Mouse (Mus musculus): ENCODE results near the gene Itgav. TPM values are rescaled to one million over a fixed set of nuclear protein-coding genes. Genes with fewer than 3 reads are reported as not detected.

Gene Itgav
- polyA plus RNA-seq, 1 experiment = 28.8 TPM

DNA sequence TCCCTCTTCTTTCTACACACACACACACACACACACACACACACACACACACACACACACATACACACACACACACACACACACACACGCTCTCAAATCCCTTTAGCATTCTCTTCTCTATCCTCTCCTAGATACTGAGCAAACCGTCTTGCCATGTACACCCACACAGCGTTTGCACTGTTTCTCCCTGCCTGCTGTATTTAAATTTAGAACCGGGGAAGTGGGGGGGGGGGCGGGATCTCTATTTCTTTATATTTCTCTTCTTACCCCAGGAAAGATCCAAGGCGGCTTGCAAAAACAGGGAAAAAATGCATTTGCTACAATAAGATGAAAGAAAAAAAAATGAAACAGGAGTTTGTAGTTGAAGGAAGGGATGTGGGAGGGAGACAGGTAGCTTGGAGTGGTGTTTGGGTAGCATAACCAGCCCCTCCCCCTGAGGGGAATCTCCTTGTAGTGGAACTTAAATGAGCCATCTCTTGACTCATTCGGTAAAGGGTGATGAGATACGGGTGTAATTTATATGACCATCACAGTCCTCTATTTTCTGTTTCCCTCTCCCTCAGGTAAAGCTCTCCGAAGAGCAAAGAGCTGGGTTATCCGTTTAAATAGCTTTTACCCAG lies 89.2 kb downstream of the Itgav start:
- DNase-seq (ENCODE audit: low read depth) = no peak

GRCm38 (mm10) chr2:83814009-83814408 lies 89.8 kb downstream of the Itgav start:
- DNase-seq (ENCODE audit: low read depth) = no peak

DNA sequence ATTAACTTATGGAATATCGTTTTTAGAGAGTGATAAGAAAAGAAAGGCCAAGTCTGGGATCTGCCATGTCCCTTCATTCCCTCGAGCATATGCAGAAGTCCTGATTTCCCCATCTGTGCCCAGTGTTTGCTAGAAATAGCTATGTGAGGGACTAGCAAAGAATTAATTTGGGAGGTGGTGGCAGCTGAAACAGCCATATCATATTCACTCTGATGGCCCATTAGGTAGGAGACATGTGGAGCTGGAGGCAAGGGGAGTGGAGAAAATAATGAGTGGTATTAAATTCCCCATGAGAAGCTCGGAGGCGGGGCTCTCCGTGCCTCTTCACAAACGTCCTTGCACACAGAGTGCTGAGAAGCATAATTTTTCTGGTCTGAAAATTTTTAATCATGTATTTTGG lies 92.0 kb downstream of the Itgav start:
- DNase-seq (ENCODE audit: low read depth) = no peak

DNA sequence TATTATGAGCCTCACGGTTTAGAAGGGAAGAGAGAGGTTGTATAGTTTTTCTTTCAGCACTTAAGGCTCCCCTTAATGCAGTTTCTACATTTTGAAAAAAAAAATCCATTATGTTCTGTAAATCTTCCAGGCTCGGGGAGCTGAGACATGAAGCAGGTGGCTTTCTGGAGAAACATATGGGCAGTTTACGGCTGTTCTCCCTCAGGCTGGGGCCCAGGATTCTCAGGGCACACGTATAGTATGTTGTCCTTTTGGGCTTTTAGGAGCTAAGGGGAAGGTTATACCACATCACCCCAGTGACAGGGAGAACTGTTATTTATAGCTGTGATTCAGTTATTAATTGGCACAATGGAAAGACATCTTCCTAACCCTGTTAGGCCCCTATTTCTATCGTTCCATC lies 101.0 kb downstream of the Itgav start:
- DNase-seq (ENCODE audit: low read depth) = no peak

GRCm38 (mm10) chr2:83828895-83829539 lies 104.8 kb downstream of the Itgav start:
- DNase-seq (ENCODE audit: low read depth) = no peak

DNA sequence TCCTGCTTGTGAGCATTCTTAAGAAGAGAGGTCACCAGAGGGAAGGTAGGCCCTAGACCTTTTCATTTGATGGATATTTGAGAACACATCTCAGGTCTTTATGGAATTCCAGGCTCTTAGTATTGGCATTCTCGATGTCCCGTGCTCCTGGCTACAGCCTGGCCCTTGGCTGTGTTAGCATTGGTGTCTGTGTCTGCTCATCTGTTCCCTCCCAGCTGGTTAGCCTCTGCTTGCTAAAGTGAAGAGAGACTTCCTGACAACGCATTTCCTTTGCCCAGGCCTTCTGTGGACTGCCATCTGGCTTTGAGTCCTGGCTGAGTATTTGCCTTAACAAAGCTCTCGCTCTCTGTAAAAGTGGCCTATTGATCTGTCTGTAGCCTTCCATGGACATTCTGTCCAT lies 108.7 kb downstream of the Itgav start:
- DNase-seq (ENCODE audit: low read depth) = no peak

DNA sequence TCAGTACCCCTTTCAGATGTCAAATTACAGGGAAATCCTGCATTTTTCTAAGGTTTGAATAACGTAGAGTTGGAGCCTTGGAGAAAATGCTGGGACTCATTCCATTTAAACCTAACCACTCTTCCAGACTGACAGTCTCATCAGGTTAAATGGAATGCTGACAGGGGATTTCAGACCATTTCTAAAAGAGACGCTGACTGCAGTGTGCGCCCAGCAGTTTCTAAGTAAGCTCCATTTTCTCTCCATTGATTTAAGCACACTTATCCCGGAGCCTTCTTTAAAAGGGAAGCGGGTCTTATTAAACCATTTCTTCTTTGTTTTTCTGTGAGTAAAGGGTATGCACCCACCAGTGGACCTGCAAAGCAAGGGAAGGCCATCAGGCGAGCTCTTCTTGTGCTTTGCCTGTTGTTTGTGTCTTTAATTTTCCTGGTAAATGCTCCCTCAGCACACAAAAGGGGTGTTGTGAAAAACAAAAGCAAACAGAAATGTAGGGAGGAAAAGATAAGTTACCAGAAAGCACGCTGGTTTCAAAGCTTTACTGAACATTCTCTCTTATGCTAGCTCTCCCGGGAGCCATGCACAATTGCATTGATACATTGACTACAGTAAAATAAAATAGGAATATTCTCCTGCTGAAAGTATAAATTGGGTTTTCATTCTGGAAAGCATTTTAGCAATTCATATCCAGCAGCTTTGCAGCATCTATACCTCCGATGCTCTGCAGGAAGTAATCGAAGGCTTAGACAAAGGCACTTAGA lies 111.3 kb downstream of the Itgav start:
- DNase-seq (ENCODE audit: low read depth) = no peak

GRCm38 (mm10) chr2:83848495-83848894 lies 124.3 kb downstream of the Itgav start:
- no peak for DNase-seq (ENCODE audit: low read depth)

GRCm38 (mm10) chr2:83853423-83853822 lies 129.2 kb downstream of the Itgav start:
- no peak for DNase-seq (ENCODE audit: low read depth)

- no peak for DNase-seq (ENCODE audit: low read depth)
Measured at GRCm38 (mm10) chr2:83856236-83856635, 132.0 kb downstream of the Itgav start.

Other genes with a start within 250 kb of the Itgav start
- 19.4 and 26.2 TPM in 2 replicates for gene Zc3h15, start 80.0 kb upstream of the Itgav start, polyA plus RNA-seq (2012; rRNA removed)
- gene Fam171b, start 88.2 kb downstream of the Itgav start, polyA plus RNA-seq (2012; rRNA removed) = 0.50 and 0.77 TPM in 2 replicates
- gene Zswim2, start 216.8 kb downstream of the Itgav start, polyA plus RNA-seq (2012; rRNA removed) = not detected in 2 replicates
- not detected in 2 replicates for gene Gm13698, start 231.3 kb downstream of the Itgav start, polyA plus RNA-seq (2012; rRNA removed)
- gene Gm13693, start 237.1 kb downstream of the Itgav start, polyA plus RNA-seq (2012; rRNA removed) = not detected in 2 replicates
- gene Gm13695, start 242.9 kb downstream of the Itgav start, polyA plus RNA-seq (2012; rRNA removed) = not detected in 2 replicates
- gene Gm13696, start 248.7 kb downstream of the Itgav start, polyA plus RNA-seq (2012; rRNA removed) = not detected in 2 replicates

All from gonadal fat pad, adult 2 months (tissue).